In genomic region chr17:43326726-43327700, GRCm38 (mm10) we compare ENCODE assay signal across 9 mouse cellular contexts. TPM values are rescaled to one million over a fixed set of nuclear protein-coding genes. Genes with fewer than 3 reads are reported as not detected.
DNase-seq lines count a peak whose midpoint lies in the region; TF ChIP-seq lines count a peak whose summit lies in the region.
"Had no signal": no experiment of that assay in that cellular context is flagged by ENCODE, and none has a peak within 500 bp of the region (broad histone marks: within the 10 kb centered on the region; RNA-seq: fewer than 3 reads in every experiment).

No protein-coding gene starts in this region.

- H3K9me3 ChIP-seq in forebrain, embryonic 10.5 days: 0 out of 2 replicates have a peak, but pooled peaks cover 3% of the 10 kb centered on the region

- H3K36me3 ChIP-seq in forebrain, embryonic 10.5 days (replicated peaks): no peaks in the 10 kb centered on the region

- 18% methylated on average over 29 of the region's 29 CpGs for WGBS in cerebellum, adult 2 months
- 6% methylated on average over 29 of the region's 29 CpGs for WGBS in forebrain, embryonic 10.5 days

- TF ChIP-seq CTCF in cerebellum, adult 2 months (IDR thresholded peaks at IDR 0.05; ENCODE audit: borderline replicate concordance, insufficient read depth, low read depth, low read length): 0 out of 2 replicates have a peak, but pooled peaks have one; percentile 19

- H3K4me1 ChIP-seq in cerebellum, adult 2 months (ENCODE audit: control insufficient read depth, insufficient read depth, low read length): no peaks in the 10 kb centered on the region; the same call in 1 of the 2 replicates
- peaks cover 20% of the 10 kb centered on the region for H3K4me1 ChIP-seq in forebrain, embryonic 10.5 days

- no peak overlapping the region for H3K27ac ChIP-seq in cerebellum, adult 2 months (ENCODE audit: insufficient read depth, low read length)
- H3K27ac ChIP-seq in forebrain, embryonic 10.5 days: peak overlapping the region; percentile 89

- intact Hi-C loops in heart, postnatal 25 days (cut with DNase I): loop anchor here (1.0 kb wide), 1 partner anchor 133 kb away; no protein-coding TSS in a partner anchor

- peak; percentile 2 to 6 for DNase-seq in cerebellum, adult 2 months
- no peak for DNase-seq in cerebellum, adult 8-10 months
- DNase-seq in adrenal gland, postnatal 10 days: peak; percentile 57
- peak; percentile 81 for DNase-seq in forebrain, embryonic 10.5 days (ENCODE audit: extremely low spot score, low spot score)
- DNase-seq in heart, postnatal 25 days (ENCODE audit: low spot score): peak; percentile 41
- peak; percentile 73 to 76 for DNase-seq in kidney, postnatal 36 days
- peak; percentile 86 for DNase-seq in lung, postnatal 25 days (ENCODE audit: low spot score)
- DNase-seq in retina, postnatal 7 days (ENCODE audit: low read depth, low spot score): peak; percentile 36

- no peak for TF ChIP-seq POLR2A in cerebellum, adult 2 months (IDR thresholded peaks at IDR 0.05; ENCODE audit: borderline replicate concordance, insufficient read depth, low read length)

- no peaks in the 10 kb centered on the region for H3K27me3 ChIP-seq in cerebellum, adult 2 months (ENCODE audit: control insufficient read depth, insufficient read depth, low read length)
- no peaks in the 10 kb centered on the region for H3K27me3 ChIP-seq in forebrain, embryonic 10.5 days (ENCODE audit: poor library complexity, severe bottlenecking)

- no peak overlapping the region for H3K4me3 ChIP-seq in cerebellum, adult 2 months (replicated peaks; ENCODE audit: insufficient read depth, low read depth, low read length)
- H3K4me3 ChIP-seq in forebrain, embryonic 10.5 days: peak overlapping the region; percentile 53

RNA-seq across cellular contexts. Expression of gene Adgrf5, which starts 33.2 kb away (rescaled TPM):
- 17.8 and 19.0 TPM in 2 replicates for polyA plus RNA-seq in cerebellum, adult 2 months (2012; rRNA removed)
- 100 to 1,000 TPM; 122 to 125 TPM for total RNA-seq in adrenal gland, postnatal 10 days (2021)
- 6.0 and 8.0 TPM in 2 replicates for polyA plus RNA-seq in forebrain, embryonic 10.5 days (2016; fragmentation: Nextera tagmentation; extraction: Ambion mirVana)
- total RNA-seq in heart, postnatal 25 days (2021): 100 to 1,000 TPM; 207 to 259 TPM

RNA-seq across cellular contexts. Expression of gene Adgrf1, which starts 56.9 kb away (rescaled TPM):
- not detected in 2 replicates for polyA plus RNA-seq in cerebellum, adult 2 months (2012; rRNA removed)
- total RNA-seq in adrenal gland, postnatal 10 days (2021): 1 to 10 TPM in 1 of 2 experiments, under 1 TPM in 1; 0.55 to 1.0 TPM
- polyA plus RNA-seq in forebrain, embryonic 10.5 days (2016; fragmentation: Nextera tagmentation; extraction: Ambion mirVana): not detected in 2 replicates
- total RNA-seq in heart, postnatal 25 days (2021): not detected
- total RNA-seq: left cerebral cortex, postnatal 36 days had no signal
